Mouse (Mus musculus) midbrain, embryonic 13.5 days (tissue): ENCODE results near the gene Chek2. TPM values are rescaled to one million over a fixed set of nuclear protein-coding genes. Genes with fewer than 3 reads are reported as not detected.

Source experiments
- ATAC-seq: fragments of 200-750 bp; cut with Nextera tagmentation; 2 replicates; pipeline ENCODE4 v1.8.0; 2017; ENCODE audit warnings: mild to moderate bottlenecking, moderate TSS enrichment, moderate library complexity
- H3K27ac ChIP-seq: fragments of 300-500 bp; sonication (generic); 2 replicates; pipeline ENCODE4 v1.5.1; 2015; ENCODE audit warnings: inconsistent platforms, mild to moderate bottlenecking, moderate library complexity
- H3K27me3 ChIP-seq: fragments of 300-500 bp; sonication (generic); 2 replicates; pipeline ENCODE4 v1.6.1; 2015; ENCODE audit warnings: mild to moderate bottlenecking, inconsistent platforms
- H3K36me3 ChIP-seq: fragments of 300-500 bp; sonication (generic); 2 replicates; pipeline ENCODE4 v1.6.1; 2015; ENCODE audit warnings: mild to moderate bottlenecking, inconsistent platforms
- H3K4me1 ChIP-seq: fragments of 300-500 bp; sonication (generic); replicated peaks from 2 replicates; pipeline ENCODE4 v1.6.1; 2015; ENCODE audit warnings: inconsistent platforms
- H3K4me2 ChIP-seq: fragments of 300-500 bp; sonication (generic); replicated peaks from 2 replicates; pipeline ENCODE4 v1.6.1; 2015; ENCODE audit warnings: moderate library complexity, mild to moderate bottlenecking, inconsistent platforms
- H3K4me3 ChIP-seq: fragments of 300-500 bp; sonication (generic); replicated peaks from 2 replicates; pipeline ENCODE4 v1.5.1; 2015; ENCODE audit warnings: mild to moderate bottlenecking, inconsistent platforms
- H3K9ac ChIP-seq: fragments of 300-500 bp; sonication (generic); replicated peaks from 2 replicates; pipeline ENCODE4 v1.6.1; 2015; ENCODE audit warnings: mild to moderate bottlenecking, inconsistent platforms
- H3K9me3 ChIP-seq: fragments of 300-500 bp; sonication (generic); 2 replicates; pipeline ENCODE4 v1.6.1; 2016; ENCODE audit warnings: mild to moderate bottlenecking, inconsistent platforms
- WGBS: fragments of 180-500 bp; shearing (Covaris S2); methylation state at CpG from one replicate; pipeline ENCODE4 v1.1.7; 2015; 5-methylcytosine and 5-hydroxymethylcytosine counted together
- polyA plus RNA-seq: library from polyadenylated mRNA; unstranded; fragments of >200 nt; fragmentation: Nextera tagmentation; extraction: Ambion mirVana; gene quantifications from 2 replicates; pipeline ENCODE4 v1.2.1, GENCODE M21; 2015

Gene Chek2
- 12.5 and 13.8 TPM in 2 replicates for polyA plus RNA-seq

- Histone ChIP-seq H3K9me3 (no peaks in the 10 kb centered on the region), H3K9ac (peak within 1 kb of the TSS; percentile 73), H3K4me3 (peak within 1 kb of the TSS; percentile 59), H3K4me1 (peaks cover 16% of the 10 kb centered on the region), H3K4me2 (peak within 1 kb of the TSS; percentile 75), H3K36me3 (0 out of 2 replicates have a peak, but pooled peaks cover 2% of the 10 kb centered on the region), H3K27me3 (no peaks in the 10 kb centered on the region), H3K27ac (peak within 1 kb of the TSS; percentile 73)
- ATAC-seq, result peak; percentile 99
- WGBS, result under 1% methylated on average over 41 of the region's 41 CpGs
Measured at GRCm38 (mm10) chr5:110839678-110840365, at the start of gene Chek2, which contains the start of gene Hscb. Gene Chek2 (plus strand): TSS chr5:110839979. Gene Hscb (minus strand): TSS chr5:110839777.

- H3K27me3 ChIP-seq, result no peaks in the 10 kb centered on the region
- H3K36me3 ChIP-seq, result peaks cover 99% of the 10 kb centered on the region
- no peaks in the 10 kb centered on the region for H3K4me1 ChIP-seq
- no peak for ATAC-seq
- no peak overlapping the region for H3K4me3 ChIP-seq
- no peak overlapping the region for H3K9ac ChIP-seq
- H3K27ac ChIP-seq, result no peak overlapping the region
- H3K9me3 ChIP-seq, result no peaks in the 10 kb centered on the region
- 94% methylated on average over 7 of the region's 7 CpGs for WGBS
- H3K4me2 ChIP-seq, result no peak overlapping the region
Measured at GRCm38 (mm10) chr5:110794363-110794762, 45.4 kb upstream of the Chek2 start.

GRCm38 (mm10) chr5:110797696-110798095 lies 42.1 kb upstream of the Chek2 start:
- no peak for ATAC-seq
- Histone ChIP-seq H3K36me3 (peaks cover 97% of the 10 kb centered on the region), H3K27ac (no peak overlapping the region), H3K27me3 (no peaks in the 10 kb centered on the region), H3K4me1 (peaks cover 8% of the 10 kb centered on the region; the same call in 1 of the 2 replicates), H3K4me3 (no peak overlapping the region), H3K4me2 (no peak overlapping the region), H3K9me3 (no peaks in the 10 kb centered on the region), H3K9ac (no peak overlapping the region)
- WGBS, result 78% methylated on average over 4 of the region's 4 CpGs

- Histone ChIP-seq H3K9ac (0 out of 2 replicates have a peak overlapping the region, but pooled peaks have one; percentile 21), H3K27me3 (no peaks in the 10 kb centered on the region), H3K36me3 (peaks cover 86% of the 10 kb centered on the region), H3K4me3 (no peak overlapping the region), H3K27ac (no peak overlapping the region), H3K9me3 (no peaks in the 10 kb centered on the region), H3K4me1 (peaks cover 29% of the 10 kb centered on the region), H3K4me2 (no peak overlapping the region)
- ATAC-seq, result no peak
- WGBS, result 88% methylated on average over 3 of the region's 3 CpGs
Measured at GRCm38 (mm10) chr5:110801036-110801624, 38.6 kb upstream of the Chek2 start.

GRCm38 (mm10) chr5:110802186-110802585 lies 37.6 kb upstream of the Chek2 start:
- no peak overlapping the region for H3K4me3 ChIP-seq
- peaks cover 76% of the 10 kb centered on the region for H3K36me3 ChIP-seq
- H3K9me3 ChIP-seq, result no peaks in the 10 kb centered on the region
- peak overlapping the region; percentile 10; the same call in 1 of the 2 replicates for H3K9ac ChIP-seq
- H3K4me1 ChIP-seq, result peaks cover 39% of the 10 kb centered on the region
- H3K4me2 ChIP-seq, result no peak overlapping the region
- H3K27ac ChIP-seq, result no peak overlapping the region
- no peak for ATAC-seq
- no peaks in the 10 kb centered on the region for H3K27me3 ChIP-seq
- WGBS, result 78% methylated on average over 4 of the region's 4 CpGs

- Histone ChIP-seq H3K36me3 (peaks cover 70% of the 10 kb centered on the region), H3K9ac (no peak overlapping the region), H3K4me1 (peaks cover 45% of the 10 kb centered on the region), H3K27me3 (no peaks in the 10 kb centered on the region), H3K27ac (no peak overlapping the region), H3K9me3 (no peaks in the 10 kb centered on the region), H3K4me2 (no peak overlapping the region), H3K4me3 (no peak overlapping the region)
- ATAC-seq, result no peak
Measured at GRCm38 (mm10) chr5:110802809-110803208, 37.0 kb upstream of the Chek2 start.

GRCm38 (mm10) chr5:110804012-110804743 lies 35.6 kb upstream of the Chek2 start:
- peaks cover 59% of the 10 kb centered on the region for H3K4me1 ChIP-seq
- ATAC-seq, result no peak
- H3K9ac ChIP-seq, result no peak overlapping the region
- H3K27ac ChIP-seq, result no peak overlapping the region
- H3K4me3 ChIP-seq, result no peak overlapping the region
- no peak overlapping the region for H3K4me2 ChIP-seq
- H3K9me3 ChIP-seq, result no peaks in the 10 kb centered on the region
- no peaks in the 10 kb centered on the region for H3K27me3 ChIP-seq
- WGBS, result 91% methylated on average over 7 of the region's 7 CpGs
- peaks cover 56% of the 10 kb centered on the region for H3K36me3 ChIP-seq

GRCm38 (mm10) chr5:110806154-110806553 lies 33.6 kb upstream of the Chek2 start:
- Histone ChIP-seq H3K36me3 (peaks cover 37% of the 10 kb centered on the region), H3K27ac (no peak overlapping the region), H3K4me3 (no peak overlapping the region), H3K9me3 (no peaks in the 10 kb centered on the region), H3K4me2 (no peak overlapping the region), H3K9ac (no peak overlapping the region), H3K4me1 (peaks cover 58% of the 10 kb centered on the region), H3K27me3 (no peaks in the 10 kb centered on the region)
- 94% methylated on average over 4 of the region's 4 CpGs for WGBS
- no peak for ATAC-seq

GRCm38 (mm10) chr5:110806676-110807075 lies 33.1 kb upstream of the Chek2 start:
- Histone ChIP-seq H3K36me3 (peaks cover 32% of the 10 kb centered on the region), H3K4me3 (no peak overlapping the region), H3K9me3 (no peaks in the 10 kb centered on the region), H3K4me1 (peaks cover 56% of the 10 kb centered on the region), H3K27me3 (no peaks in the 10 kb centered on the region), H3K9ac (no peak overlapping the region), H3K4me2 (no peak overlapping the region; the same call in 1 of the 2 replicates), H3K27ac (no peak overlapping the region)
- 88% methylated on average over 1 of the region's 1 CpGs for WGBS
- ATAC-seq, result no peak

- Histone ChIP-seq H3K4me3 (peak overlapping the region; percentile 94), H3K27ac (no peak overlapping the region), H3K4me2 (peak overlapping the region; percentile 98), H3K9ac (peak overlapping the region; percentile 98), H3K9me3 (no peaks in the 10 kb centered on the region), H3K36me3 (peaks cover 25% of the 10 kb centered on the region), H3K4me1 (peaks cover 52% of the 10 kb centered on the region), H3K27me3 (no peaks in the 10 kb centered on the region)
- no peak for ATAC-seq
- WGBS, result 91% methylated on average over 4 of the region's 4 CpGs
Measured at GRCm38 (mm10) chr5:110807453-110807852, 32.3 kb upstream of the Chek2 start.

- peak overlapping the region; percentile 94 for H3K4me3 ChIP-seq
- peak overlapping the region; percentile 98 for H3K9ac ChIP-seq
- 5% methylated on average over 14 of the region's 14 CpGs for WGBS
- no peaks in the 10 kb centered on the region for H3K9me3 ChIP-seq
- peaks cover 20% of the 10 kb centered on the region for H3K36me3 ChIP-seq
- H3K27me3 ChIP-seq, result no peaks in the 10 kb centered on the region
- ATAC-seq, result peak; percentile 55
- peak overlapping the region; percentile 98 for H3K4me2 ChIP-seq
- peaks cover 51% of the 10 kb centered on the region for H3K4me1 ChIP-seq
- H3K27ac ChIP-seq, result peak overlapping the region; percentile 9; the same call in 1 of the 2 replicates
Measured at GRCm38 (mm10) chr5:110808061-110808631, 31.6 kb upstream of the Chek2 start.
